Mouse (Mus musculus) lung, adult 2 months (tissue): ENCODE measurements around the gene Specc1.
A peak's percentile ranks its signal among the peaks of the same experiment; 100 is the strongest.

ENCODE experiments used
- CTCF ChIP-seq: fragments of 200-500 bp; IDR thresholded peaks from 2 replicates; pipeline ENCODE4 v1.5.1; 2011; ENCODE audit warnings: mild to moderate bottlenecking, low read length, control low read depth; ENCODE audit not compliant: insufficient read depth
- POLR2A ChIP-seq: fragments of 200-500 bp; IDR thresholded peaks from 2 replicates; pipeline ENCODE4 v1.6.1; 2011; ENCODE audit warnings: low read depth, mild to moderate bottlenecking, control low read depth, low read length, borderline replicate concordance; ENCODE audit errors: extremely low read depth

- TF ChIP-seq CTCF: no peak
- TF ChIP-seq POLR2A: peak; percentile 26; the same call in 1 of the 2 replicates
These were observed 256.9 kb downstream of the Specc1 start for GRCm38 (mm10) chr11:62213384-62213989.
